Mouse (Mus musculus) heart, embryonic 16.5 days (tissue): ENCODE results near the gene Cdk6. TPM values are rescaled to one million over a fixed set of nuclear protein-coding genes. Genes with fewer than 3 reads are reported as not detected.
"Not testable (repeated sequence)": the region's sequence is repeated elsewhere in the genome, so short reads cannot be mapped to it uniquely, and the experiment has no call there.

Source experiments
- ATAC-seq: fragments of 200-750 bp; cut with Nextera tagmentation; replicated peaks from 2 replicates; pipeline ENCODE4 v1.8.0; 2017; ENCODE audit warnings: moderate number of reproducible peaks; ENCODE audit not compliant: insufficient read depth, low FRiP score; ENCODE audit errors: extremely low read depth
- H3K27ac ChIP-seq: fragments of 300-500 bp; sonication (generic); 2 replicates; pipeline ENCODE4 v1.5.1; 2014; ENCODE audit warnings: mild to moderate bottlenecking, low read length, control low read depth, moderate library complexity
- H3K27me3 ChIP-seq: fragments of 300-500 bp; sonication (generic); 2 replicates; pipeline ENCODE4 v1.6.1; 2014; ENCODE audit warnings: low read length, mixed read lengths; ENCODE audit not compliant: control insufficient read depth, insufficient read depth
- H3K36me3 ChIP-seq: fragments of 300-500 bp; sonication (generic); 2 replicates; pipeline ENCODE4 v1.6.1; 2014; ENCODE audit not compliant: control insufficient read depth, insufficient read depth
- H3K4me1 ChIP-seq: fragments of 300-500 bp; sonication (generic); 2 replicates; pipeline ENCODE4 v1.6.1; 2014; ENCODE audit warnings: low read length, mixed read lengths; ENCODE audit not compliant: control insufficient read depth, insufficient read depth
- H3K4me2 ChIP-seq: fragments of 300-500 bp; sonication (generic); 2 replicates; pipeline ENCODE4 v1.6.1; 2014; ENCODE audit warnings: low read depth, mild to moderate bottlenecking, control low read depth, low read length
- H3K4me3 ChIP-seq: fragments of 300-500 bp; sonication (generic); 2 replicates; pipeline ENCODE4 v1.5.1; 2014; ENCODE audit warnings: mild to moderate bottlenecking, control low read depth, low read length
- H3K9ac ChIP-seq: fragments of 300-500 bp; sonication (generic); 2 replicates; pipeline ENCODE4 v1.6.1; 2014; ENCODE audit warnings: low read length, control low read depth
- H3K9me3 ChIP-seq: fragments of 300-500 bp; sonication (generic); replicated peaks from 2 replicates; pipeline ENCODE4 v1.6.1; 2016; ENCODE audit warnings: low read length; ENCODE audit not compliant: control insufficient read depth
- WGBS: fragments of 180-500 bp; shearing (Covaris S2); extraction: QIAGEN DNeasy Blood & Tissue Kit; methylation state at CpG from one replicate; pipeline ENCODE4 v1.1.7; 2014; 5-methylcytosine and 5-hydroxymethylcytosine counted together
- polyA plus RNA-seq: library from polyadenylated mRNA; unstranded; fragments of >200 nt; fragmentation: Nextera tagmentation; extraction: Ambion mirVana; gene quantifications from 2 replicates; pipeline ENCODE4 v1.2.1, GENCODE M21; 2015

Cdk6 gene
- polyA plus RNA-seq, 1 experiment from 2014 or later, result 37.7 TPM

- Histone ChIP-seq H3K4me3 (no peak overlapping the region), H3K4me1 (peaks cover 13% of the 10 kb centered on the region), H3K36me3 (no peaks in the 10 kb centered on the region), H3K4me2 (peak overlapping the region; percentile 12; the same call in 1 of the 2 replicates), H3K9ac (no peak overlapping the region), H3K9me3 (no peaks in the 10 kb centered on the region), H3K27ac (peak overlapping the region; percentile 74), H3K27me3 (no peaks in the 10 kb centered on the region)
- peak; percentile 45; the same call in 1 of the 2 replicates for ATAC-seq
- 55% methylated on average over 10 of the region's 10 CpGs for WGBS
Observed at GRCm38 (mm10) chr5:3420094-3420831, 79.0 kb downstream of the Cdk6 start.

DNA sequence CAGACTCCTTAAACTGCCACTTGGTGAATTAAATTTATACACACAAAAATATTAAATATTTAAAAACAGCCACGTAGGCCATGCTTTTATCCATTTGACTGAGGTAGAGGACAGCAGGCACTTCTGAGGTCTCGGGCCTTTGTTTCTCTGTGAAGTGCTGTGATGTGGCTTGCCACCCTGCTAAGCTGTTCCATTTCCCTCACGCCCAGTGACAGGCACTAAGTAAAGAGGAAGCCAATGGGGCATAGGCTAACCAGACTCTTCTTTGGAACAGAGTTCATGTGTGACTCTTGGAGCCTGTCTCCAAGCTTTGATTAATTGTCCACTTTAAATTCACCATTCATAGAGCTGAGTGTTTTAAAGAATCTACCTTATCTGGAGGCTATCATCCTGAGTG is 79.5 kb downstream of the Cdk6 start:
- Histone ChIP-seq H3K4me1 (peaks cover 11% of the 10 kb centered on the region), H3K9ac (no peak overlapping the region), H3K36me3 (no peaks in the 10 kb centered on the region), H3K4me2 (no peak overlapping the region), H3K27me3 (no peaks in the 10 kb centered on the region), H3K9me3 (no peaks in the 10 kb centered on the region), H3K4me3 (no peak overlapping the region), H3K27ac (peak overlapping the region; percentile 74)
- 51% methylated on average over 3 of the region's 3 CpGs for WGBS
- no peak for ATAC-seq

GRCm38 (mm10) chr5:3433131-3433700 is 91.9 kb downstream of the Cdk6 start:
- not testable (repeated sequence) for ATAC-seq, H3K36me3 ChIP-seq, H3K9me3 ChIP-seq, H3K27me3 ChIP-seq, H3K4me3 ChIP-seq, H3K4me1 ChIP-seq, H3K27ac ChIP-seq, H3K9ac ChIP-seq, H3K4me2 ChIP-seq
- 70% methylated on average over 19 of the region's 20 CpGs for WGBS

- not testable (repeated sequence) for H3K27ac ChIP-seq, H3K4me2 ChIP-seq, H3K9me3 ChIP-seq, ATAC-seq, H3K9ac ChIP-seq, H3K4me3 ChIP-seq, H3K36me3 ChIP-seq, H3K4me1 ChIP-seq, H3K27me3 ChIP-seq
- 93% methylated on average over 5 of the region's 5 CpGs for WGBS
Observed at GRCm38 (mm10) chr5:3434105-3434504, 92.8 kb downstream of the Cdk6 start.

GRCm38 (mm10) chr5:3438453-3439003 is 97.2 kb downstream of the Cdk6 start:
- WGBS, result 82% methylated on average over 9 of the region's 9 CpGs
- not testable (repeated sequence) for H3K9me3 ChIP-seq, H3K36me3 ChIP-seq, H3K9ac ChIP-seq, H3K4me1 ChIP-seq, H3K27me3 ChIP-seq, H3K4me3 ChIP-seq, ATAC-seq, H3K27ac ChIP-seq, H3K4me2 ChIP-seq

DNA sequence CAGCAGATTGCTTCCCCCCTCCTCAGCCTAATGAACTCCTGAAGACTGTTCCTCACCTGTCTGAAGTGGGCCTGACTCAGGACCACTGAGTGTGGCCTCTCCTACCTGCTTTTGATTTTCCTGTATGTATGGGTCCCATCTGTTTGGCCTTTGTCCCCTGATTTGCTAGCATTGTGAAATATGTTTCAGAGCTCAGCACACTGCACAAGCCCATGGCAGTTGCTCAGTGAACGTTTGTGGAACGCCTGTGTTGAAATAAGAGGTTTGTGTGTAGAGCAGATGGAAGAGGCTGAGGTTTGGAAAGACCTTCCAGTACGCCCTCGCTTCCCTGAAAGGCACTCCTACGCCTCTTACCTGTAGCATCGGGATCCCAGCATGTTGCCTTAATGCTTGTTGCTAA is 98.1 kb downstream of the Cdk6 start:
- H3K4me3 ChIP-seq, H3K9me3 ChIP-seq, ATAC-seq, H3K27me3 ChIP-seq, H3K9ac ChIP-seq, H3K27ac ChIP-seq, H3K36me3 ChIP-seq, H3K4me2 ChIP-seq, H3K4me1 ChIP-seq: not testable (repeated sequence)
- whole genome bisulfite sequencing, result 90% methylated on average over 6 of the region's 6 CpGs

GRCm38 (mm10) chr5:3442524-3442923 is 101.2 kb downstream of the Cdk6 start:
- not testable (repeated sequence) for H3K36me3 ChIP-seq, H3K4me1 ChIP-seq, H3K27me3 ChIP-seq, H3K27ac ChIP-seq, H3K4me2 ChIP-seq, ATAC-seq, H3K9me3 ChIP-seq, H3K4me3 ChIP-seq, H3K9ac ChIP-seq
- WGBS, result 86% methylated on average over 3 of the region's 3 CpGs

DNA sequence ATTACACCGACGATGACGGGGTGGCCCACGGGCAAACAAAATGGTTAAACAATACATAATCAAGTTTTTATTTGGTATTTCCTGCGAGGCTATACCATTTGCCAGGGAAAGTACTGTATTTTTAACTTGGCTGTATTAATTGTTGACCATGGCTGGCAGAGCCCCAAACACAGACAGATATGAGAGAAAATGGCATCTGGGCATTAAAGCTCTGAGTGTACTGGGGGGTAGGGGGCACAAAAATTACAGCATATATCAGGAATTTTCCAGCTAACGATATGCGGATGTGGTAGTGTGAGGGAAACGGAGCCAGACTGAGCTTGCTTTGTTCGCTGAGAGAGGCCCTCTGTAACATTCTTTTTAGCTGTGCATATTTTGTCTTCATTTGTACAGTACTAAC is 109.9 kb downstream of the Cdk6 start:
- not testable (repeated sequence) for H3K27me3 ChIP-seq, H3K4me2 ChIP-seq, H3K4me3 ChIP-seq, H3K9ac ChIP-seq, H3K36me3 ChIP-seq, H3K27ac ChIP-seq, H3K9me3 ChIP-seq, ATAC-seq, H3K4me1 ChIP-seq
- 28% methylated on average over 9 of the region's 9 CpGs for WGBS

- H3K4me1 ChIP-seq, ATAC-seq, H3K27me3 ChIP-seq, H3K9me3 ChIP-seq, H3K9ac ChIP-seq, H3K4me2 ChIP-seq, H3K27ac ChIP-seq, H3K36me3 ChIP-seq, H3K4me3 ChIP-seq: not testable (repeated sequence)
- 18% methylated on average over 6 of the region's 6 CpGs for WGBS
Observed at GRCm38 (mm10) chr5:3453946-3454345, 112.7 kb downstream of the Cdk6 start.
